Mouse (Mus musculus): ENCODE results near the gene Eno2. TPM values are rescaled to one million over a fixed set of nuclear protein-coding genes. Genes with fewer than 3 reads are reported as not detected.

Gene Eno2
- total and polyA plus RNA-seq, 3 experiments, result 20.8 to 24.6 (median 23.6) TPM

GRCm38 (mm10) chr6:124740888-124741761 lies 28.3 kb downstream of the Eno2 start, which contains the start of gene Grcc10 (continued):
- TF ChIP-seq SIN3A (IDR thresholded peaks at IDR 0.05; ENCODE audit: low read length), result peak; percentile 93

DNA sequence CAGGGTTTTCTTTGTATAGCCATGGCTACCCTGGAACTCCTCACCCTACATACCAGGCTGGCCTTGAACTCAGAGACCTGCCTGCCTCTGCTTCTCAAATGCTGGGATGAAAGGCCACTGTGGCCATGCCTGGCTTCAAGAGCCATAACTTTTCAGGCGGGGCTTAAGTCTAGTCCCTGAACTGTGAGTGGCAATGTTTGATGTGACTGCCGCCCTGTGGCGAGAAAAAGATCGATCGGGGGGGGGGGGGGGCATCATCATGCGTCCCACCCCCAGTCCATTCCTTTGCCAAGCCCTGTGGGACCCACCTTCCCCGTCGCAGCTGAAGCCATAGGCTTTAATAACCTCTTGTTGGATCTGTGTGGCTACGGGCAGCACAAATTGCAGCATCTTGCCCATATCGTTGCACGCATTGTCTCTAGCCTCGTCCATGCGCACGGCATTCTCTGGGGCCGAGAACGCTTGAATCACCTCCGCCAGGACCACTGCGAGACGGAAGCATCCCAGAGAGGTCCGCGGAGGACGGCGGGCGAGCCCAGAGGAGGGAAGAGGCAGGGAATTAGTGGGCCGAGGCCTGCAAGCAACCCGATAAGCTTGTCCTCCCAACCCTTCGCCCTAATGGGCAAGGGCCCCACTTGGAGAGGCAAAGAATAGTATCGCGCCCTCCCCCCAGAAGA lies 29.1 kb downstream of the Eno2 start:
- TF ChIP-seq SMC3 (IDR thresholded peaks at IDR 0.05; ENCODE audit: low read depth, low read length), result peak; percentile 96
- TF ChIP-seq MXI1 (IDR thresholded peaks at IDR 0.05; ENCODE audit: low read depth, low read length), result peak; percentile 71; the same call in 1 of the 2 replicates
- TF ChIP-seq ZKSCAN1 (IDR thresholded peaks at IDR 0.05; ENCODE audit: borderline replicate concordance, low read depth, low read length), result no peak
- no peak for TF ChIP-seq NELFE (IDR thresholded peaks at IDR 0.05; ENCODE audit: low read depth, low read length)
- TF ChIP-seq BHLHE40 (IDR thresholded peaks at IDR 0.05; ENCODE audit: low read depth, low read length), result peak; percentile 42; the same call in 1 of the 2 replicates
- TF ChIP-seq MAFK (IDR thresholded peaks at IDR 0.05; ENCODE audit: insufficient replicate concordance, low read length), result no peak
- peak; percentile 69 for TF ChIP-seq SIN3A (IDR thresholded peaks at IDR 0.05; ENCODE audit: low read length)
- peak; percentile 51; the same call in 1 of the 2 replicates for TF ChIP-seq HCFC1 (IDR thresholded peaks at IDR 0.05; ENCODE audit: low read depth, low read length)
- peak; percentile 43; the same call in 1 of the 2 replicates for TF ChIP-seq ELF1 (IDR thresholded peaks at IDR 0.05; ENCODE audit: low read depth, low read length)
- TF ChIP-seq GABPA (IDR thresholded peaks at IDR 0.05; ENCODE audit: insufficient replicate concordance, low read depth, low read length), result no peak
- peak; percentile 99 for TF ChIP-seq MAZ (IDR thresholded peaks at IDR 0.05; ENCODE audit: low read depth, low read length)
- TF ChIP-seq EP300 (IDR thresholded peaks at IDR 0.05; ENCODE audit: low read length), result no peak
- 0 out of 2 replicates have a peak, but pooled peaks have one; percentile 21 for TF ChIP-seq ZNF384 (IDR thresholded peaks at IDR 0.05; ENCODE audit: low read depth, low read length)
- no peak for TF ChIP-seq POLR2AphosphoS2 (IDR thresholded peaks at IDR 0.05; ENCODE audit: low read depth, low read length)
- TF ChIP-seq NRF1 (IDR thresholded peaks at IDR 0.05; ENCODE audit: low read depth, low read length), result peak; percentile 13; the same call in 1 of the 2 replicates
- TF ChIP-seq PAX5 (IDR thresholded peaks at IDR 0.05; ENCODE audit: low read length), result no peak
- no peak for TF ChIP-seq USF1 (IDR thresholded peaks at IDR 0.05; ENCODE audit: low read depth, low read length)
- 0 out of 2 replicates have a peak, but pooled peaks have one; percentile 54 for TF ChIP-seq CHD2 (IDR thresholded peaks at IDR 0.05; ENCODE audit: low read length)
- TF ChIP-seq CHD1 (IDR thresholded peaks at IDR 0.05; ENCODE audit: low read depth, low read length), result peak; percentile 66
- TF ChIP-seq JUN (IDR thresholded peaks at IDR 0.05; ENCODE audit: insufficient read depth, low read depth, low read length), result no peak
- peak; percentile 60 for TF ChIP-seq MEF2A (IDR thresholded peaks at IDR 0.05; ENCODE audit: borderline replicate concordance, low read depth, low read length)
- TF ChIP-seq TCF12 (IDR thresholded peaks at IDR 0.05; ENCODE audit: low read depth, low read length), result peak; percentile 59
- TF ChIP-seq RAD21 (IDR thresholded peaks at IDR 0.05; ENCODE audit: low read depth, low read length), result peak; percentile 82
- 0 out of 2 replicates have a peak, but pooled peaks have one; percentile 24 for TF ChIP-seq RCOR1 (conservative IDR thresholded peaks at IDR 0.05; ENCODE audit: low read depth, low read length)
- no peak for TF ChIP-seq POLR2A (IDR thresholded peaks at IDR 0.05; ENCODE audit: low read depth, low read length)
- TF ChIP-seq MYC (IDR thresholded peaks at IDR 0.05; ENCODE audit: low read depth, low read length), result 0 out of 2 replicates have a peak, but pooled peaks have one; percentile 58
- TF ChIP-seq IRF4 (IDR thresholded peaks at IDR 0.05; ENCODE audit: low read depth, low read length), result peak; percentile 66
- no peak for TF ChIP-seq E2F4 (IDR thresholded peaks at IDR 0.05; ENCODE audit: insufficient replicate concordance, low read depth, low read length)
- no peak for TF ChIP-seq ZMIZ1 (IDR thresholded peaks at IDR 0.05; ENCODE audit: low read depth, low read length)
- TF ChIP-seq TBP (conservative IDR thresholded peaks at IDR 0.05; ENCODE audit: low read depth, low read length), result no peak
- peak in 1 of 2 experiments; percentile 93; a peak in 2 of 4 replicates for TF ChIP-seq CTCF (conservative IDR thresholded peaks at IDR 0.05 in 1 of 2, IDR thresholded peaks at IDR 0.05 in 1 of 2; ENCODE audit: low read depth in 2 of 2, low read length in 2 of 2)
- TF ChIP-seq MAX (IDR thresholded peaks at IDR 0.05; ENCODE audit: low read length), result peak; percentile 64; the same call in 1 of the 2 replicates
- no peak for TF ChIP-seq UBTF (IDR thresholded peaks at IDR 0.05; ENCODE audit: low read depth, low read length)
- peak; percentile 82 for TF ChIP-seq ZC3H11A (IDR thresholded peaks at IDR 0.05; ENCODE audit: low read depth, low read length)
- in situ Hi-C loops (cut with MboI; ENCODE audit: low pct_ligation_motif_present, low pct_unique_long_range_greater_than_20kb, low sequenced_read_pairs) (no loop called here), dilution Hi-C loops (cut with MboI; ENCODE audit: extremely low pct_ligation_motif_present, extremely low pct_unique_long_range_greater_than_20kb, low sequenced_read_pairs) (no loop called here)
- Histone ChIP-seq H3K9me3 (replicated peaks; ENCODE audit: low read length) (no peaks in the 10 kb centered on the region), H3K4me2 (ENCODE audit: insufficient read depth, low read depth, poor library complexity, severe bottlenecking) (peak overlapping the region; percentile 68; the same call in 1 of the 2 replicates), H3K27ac (ENCODE audit: insufficient read depth, low read depth) (peak overlapping the region; percentile 98), H3K9ac (ENCODE audit: insufficient read depth, low read depth) (peak overlapping the region; percentile 90), H3K27me3 (replicated peaks) (no peaks in the 10 kb centered on the region), H3K4me1 (ENCODE audit: control insufficient read depth in 1 of 2, insufficient read depth in 2 of 2) (peaks cover 34 to 83% of the 10 kb centered on the region in 2 experiments), H3K36me3 (replicated peaks in 1 of 2; ENCODE audit: control insufficient read depth in 1 of 2, insufficient read depth in 1 of 2, low read length in 1 of 2) (peaks cover 18 to 23% of the 10 kb centered on the region in 2 experiments), H3K79me2 (replicated peaks; ENCODE audit: control insufficient read depth, extremely low read depth, insufficient read depth, poor library complexity, severe bottlenecking) (no peaks in the 10 kb centered on the region), H3K4me3 (replicated peaks in 1 of 3; ENCODE audit: low read depth in 2 of 3, low read length in 2 of 3, poor library complexity in 1 of 3) (peak overlapping the region; percentile 62 to 74 (median 70))
- DNase-seq (ENCODE audit: extremely low read depth), result peak; percentile 80
